Mouse (Mus musculus) embryonic facial prominence, embryonic 10.5 days (tissue): ENCODE data around the gene Haus6. TPM values are rescaled to one million over a fixed set of nuclear protein-coding genes. Genes with fewer than 3 reads are reported as not detected.

Source experiments
- DNase-seq: peaks from one replicate; pipeline ENCODE4 v3.0.0-alpha.2; 2017; ENCODE audit warnings: low spot score
- H3K27ac ChIP-seq: fragments of 300-500 bp; sonication (generic); replicated peaks from 2 replicates; pipeline ENCODE4 v1.5.1; 2016; ENCODE audit warnings: mild to moderate bottlenecking
- H3K27me3 ChIP-seq: fragments of 300-500 bp; sonication (generic); replicated peaks from 2 replicates; pipeline ENCODE4 v1.6.1; 2016; ENCODE audit warnings: low read depth, mild to moderate bottlenecking; ENCODE audit not compliant: poor library complexity, severe bottlenecking
- H3K36me3 ChIP-seq: fragments of 300-500 bp; sonication (generic); replicated peaks from 2 replicates; pipeline ENCODE4 v1.6.1; 2016; ENCODE audit warnings: mild to moderate bottlenecking, moderate library complexity
- H3K4me1 ChIP-seq: fragments of 300-500 bp; sonication (generic); 2 replicates; pipeline ENCODE4 v1.6.1; 2016
- H3K4me3 ChIP-seq: fragments of 300-500 bp; sonication (generic); 2 replicates; pipeline ENCODE4 v1.5.1; 2016; ENCODE audit warnings: mild to moderate bottlenecking, moderate library complexity
- H3K9me3 ChIP-seq: fragments of 300-500 bp; sonication (generic); 2 replicates; pipeline ENCODE4 v1.6.1; 2016; ENCODE audit warnings: mild to moderate bottlenecking
- WGBS: fragments of 180-500 bp; shearing (Covaris S2); methylation state at CpG from one replicate; pipeline ENCODE4 v1.1.7; 2016; 5-methylcytosine and 5-hydroxymethylcytosine counted together
- polyA plus RNA-seq: library from polyadenylated mRNA; unstranded; fragments of >200 nt; fragmentation: Nextera tagmentation; extraction: Ambion mirVana; gene quantifications from 2 replicates; pipeline ENCODE4 v1.2.1, GENCODE M21; 2016

Gene Haus6
- polyA plus RNA-seq, 1 experiment from 2014 or later: 31.7 TPM

DNA sequence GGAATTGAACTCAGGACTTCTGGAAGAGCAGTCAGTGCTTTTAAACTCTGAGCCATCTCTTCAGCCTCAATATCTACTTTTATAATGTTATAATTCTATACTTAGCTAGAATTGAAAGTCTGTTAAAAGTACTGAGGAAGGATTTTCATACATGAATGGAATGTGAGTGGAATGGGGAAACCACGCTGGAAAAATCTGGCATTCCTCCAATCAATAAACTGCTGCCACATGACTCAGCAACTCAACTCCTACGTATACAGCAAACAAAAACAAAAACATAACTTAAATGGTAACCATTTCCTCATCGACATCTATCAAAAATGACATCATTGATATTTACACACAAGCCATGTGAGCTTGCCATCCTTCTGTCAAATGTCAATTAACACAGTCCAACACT is 10.3 kb upstream of the Haus6 start:
- no peak overlapping the region for H3K4me3 ChIP-seq
- H3K36me3 ChIP-seq: no peaks in the 10 kb centered on the region
- no peak overlapping the region for H3K27ac ChIP-seq
- no peaks in the 10 kb centered on the region for H3K9me3 ChIP-seq
- 75% methylated on average over 3 of the region's 3 CpGs for WGBS
- no peaks in the 10 kb centered on the region for H3K4me1 ChIP-seq
- H3K27me3 ChIP-seq: no peaks in the 10 kb centered on the region
- DNase-seq: no peak

DNA sequence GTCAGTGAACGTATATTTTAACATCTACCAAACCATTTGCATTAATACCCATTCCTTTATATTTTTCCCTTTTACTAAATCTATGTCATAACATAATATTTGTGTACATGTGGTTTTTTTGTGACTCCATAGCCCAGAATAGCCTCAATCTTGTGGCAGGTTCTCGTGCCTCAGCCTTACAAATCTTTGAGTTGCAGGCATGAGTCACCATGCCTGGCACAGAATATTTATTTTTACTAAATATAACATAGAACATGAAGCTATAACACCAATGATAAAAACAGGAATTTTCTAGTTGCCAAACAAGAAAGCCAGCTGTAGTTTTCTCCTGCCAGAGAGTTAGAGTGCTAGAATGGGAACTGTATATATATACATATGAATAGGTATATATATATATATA is 8.7 kb upstream of the Haus6 start:
- DNase-seq: no peak
- Histone ChIP-seq H3K27me3 (no peaks in the 10 kb centered on the region), H3K4me3 (no peak overlapping the region), H3K27ac (no peak overlapping the region), H3K36me3 (no peaks in the 10 kb centered on the region), H3K4me1 (no peaks in the 10 kb centered on the region), H3K9me3 (no peaks in the 10 kb centered on the region)
- 75% methylated on average over 2 of the region's 2 CpGs for WGBS

DNA sequence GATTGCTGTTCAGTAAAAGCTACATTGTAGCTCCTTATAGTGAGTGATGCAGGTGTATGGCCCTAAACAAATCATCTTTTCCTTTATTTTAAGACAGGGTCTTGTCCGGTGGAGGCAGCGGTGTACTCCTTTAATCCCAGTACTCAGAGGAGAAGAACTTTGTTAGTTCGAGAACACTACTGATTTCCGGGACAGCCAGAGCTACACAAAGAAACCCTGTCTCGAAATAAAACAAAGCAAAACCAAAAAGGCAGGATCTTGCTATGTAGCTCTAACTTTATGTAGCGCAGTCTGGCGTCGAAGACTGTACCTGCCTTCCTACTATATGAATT is 400 bp upstream of the Haus6 start:
- no peaks in the 10 kb centered on the region for H3K9me3 ChIP-seq
- 43% methylated on average over 8 of the region's 8 CpGs for WGBS
- H3K4me3 ChIP-seq: peak overlapping the region; percentile 97
- H3K36me3 ChIP-seq: peaks cover 19% of the 10 kb centered on the region
- H3K27ac ChIP-seq: peak overlapping the region; percentile 91
- H3K4me1 ChIP-seq: peaks cover 10% of the 10 kb centered on the region
- DNase-seq: no peak
- no peaks in the 10 kb centered on the region for H3K27me3 ChIP-seq

DNA sequence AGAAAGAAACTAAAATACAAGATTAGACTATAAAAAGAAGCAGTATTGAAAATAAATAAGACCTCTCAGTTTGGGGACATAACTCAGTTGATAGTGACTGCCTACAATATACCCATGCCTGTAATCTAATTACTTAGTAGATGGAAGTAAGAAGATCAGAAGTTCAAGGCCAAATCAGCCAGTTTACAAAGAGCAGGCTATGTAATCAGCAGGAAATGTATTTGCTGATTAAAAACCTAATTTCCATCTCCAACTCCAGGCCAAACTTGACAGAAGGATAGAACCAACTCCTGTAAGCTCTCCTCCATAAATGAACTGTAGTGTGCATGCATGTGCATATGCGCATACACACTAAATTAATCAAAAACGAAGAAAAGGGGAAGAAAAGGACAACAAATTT is 20.6 kb downstream of the Haus6 start:
- Histone ChIP-seq H3K36me3 (peaks cover 91% of the 10 kb centered on the region), H3K4me3 (no peak overlapping the region), H3K9me3 (no peaks in the 10 kb centered on the region), H3K4me1 (no peaks in the 10 kb centered on the region), H3K27me3 (no peaks in the 10 kb centered on the region), H3K27ac (no peak overlapping the region)
- 93% methylated on average over 2 of the region's 2 CpGs for WGBS
- DNase-seq: no peak

DNA sequence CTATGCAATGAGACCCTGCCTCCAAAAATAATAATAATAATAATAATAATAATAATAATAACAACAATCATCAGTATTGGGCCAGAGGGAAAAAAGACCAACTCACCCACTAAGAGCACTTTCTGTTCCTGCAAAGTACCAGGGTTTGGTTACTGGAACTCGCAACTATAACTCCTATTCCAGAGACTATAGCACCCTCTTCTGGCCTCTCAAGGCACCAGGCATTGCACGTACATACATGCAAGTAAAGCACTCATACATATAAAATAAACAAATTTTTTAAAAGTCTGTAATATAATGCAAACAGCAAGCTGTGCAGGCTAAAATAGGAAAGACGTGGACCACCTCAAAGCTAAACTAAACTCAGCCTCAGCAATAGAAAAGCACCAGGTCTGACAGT is 23.6 kb downstream of the Haus6 start:
- no peaks in the 10 kb centered on the region for H3K27me3 ChIP-seq
- no peaks in the 10 kb centered on the region for H3K9me3 ChIP-seq
- H3K36me3 ChIP-seq: peaks cover 91% of the 10 kb centered on the region
- no peak overlapping the region for H3K4me3 ChIP-seq
- H3K27ac ChIP-seq: no peak overlapping the region
- DNase-seq: no peak
- no peaks in the 10 kb centered on the region for H3K4me1 ChIP-seq
- WGBS: 90% methylated on average over 3 of the region's 3 CpGs

DNA sequence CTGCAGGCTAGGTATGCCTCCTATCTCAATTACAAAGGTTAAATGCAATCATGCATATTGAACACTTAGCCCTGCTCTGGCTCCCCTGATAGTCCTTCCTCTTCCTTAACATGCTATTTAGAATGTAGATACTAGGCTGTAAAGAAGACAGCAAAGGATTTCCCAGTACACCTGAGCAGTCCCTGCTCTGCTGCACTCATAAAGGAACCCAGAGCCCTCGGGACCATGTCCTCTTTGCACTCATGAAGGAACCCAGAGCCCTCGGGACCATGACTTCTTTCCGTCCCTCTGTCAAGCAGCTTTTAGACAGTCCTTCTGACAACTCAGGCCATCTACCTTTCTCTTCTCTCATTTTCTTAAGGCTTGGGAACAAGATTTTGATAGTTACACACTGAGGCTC is 31.3 kb downstream of the Haus6 start:
- H3K27me3 ChIP-seq: no peaks in the 10 kb centered on the region
- no peaks in the 10 kb centered on the region for H3K9me3 ChIP-seq
- no peak overlapping the region for H3K27ac ChIP-seq
- peaks cover 17% of the 10 kb centered on the region for H3K4me1 ChIP-seq
- 86% methylated on average over 3 of the region's 3 CpGs for WGBS
- peaks cover 75% of the 10 kb centered on the region for H3K36me3 ChIP-seq
- no peak for DNase-seq
- no peak overlapping the region for H3K4me3 ChIP-seq

DNA sequence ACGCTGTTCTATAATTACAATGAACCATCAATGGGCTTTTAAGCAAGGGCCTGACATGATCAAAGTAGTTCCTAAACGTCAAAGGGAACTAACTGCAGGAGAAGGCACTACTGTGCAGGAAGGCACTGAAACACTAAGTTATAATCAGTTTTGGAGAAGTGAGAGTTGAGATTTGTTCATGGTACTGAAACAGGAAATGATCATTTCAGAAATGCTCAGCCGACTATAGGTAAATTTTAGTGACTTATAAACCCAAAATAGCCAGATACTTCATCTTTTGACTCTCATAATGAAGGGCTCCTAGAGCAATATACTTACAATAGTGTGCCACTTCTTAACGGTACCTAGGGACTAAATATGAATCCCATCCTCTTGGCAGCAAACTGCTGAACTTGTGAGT is 31.8 kb downstream of the Haus6 start:
- peaks cover 69% of the 10 kb centered on the region for H3K36me3 ChIP-seq
- H3K27me3 ChIP-seq: no peaks in the 10 kb centered on the region
- H3K4me1 ChIP-seq: peaks cover 17% of the 10 kb centered on the region
- no peak for DNase-seq
- no peaks in the 10 kb centered on the region for H3K9me3 ChIP-seq
- WGBS: 67% methylated on average over 4 of the region's 4 CpGs
- no peak overlapping the region for H3K4me3 ChIP-seq
- no peak overlapping the region for H3K27ac ChIP-seq

DNA sequence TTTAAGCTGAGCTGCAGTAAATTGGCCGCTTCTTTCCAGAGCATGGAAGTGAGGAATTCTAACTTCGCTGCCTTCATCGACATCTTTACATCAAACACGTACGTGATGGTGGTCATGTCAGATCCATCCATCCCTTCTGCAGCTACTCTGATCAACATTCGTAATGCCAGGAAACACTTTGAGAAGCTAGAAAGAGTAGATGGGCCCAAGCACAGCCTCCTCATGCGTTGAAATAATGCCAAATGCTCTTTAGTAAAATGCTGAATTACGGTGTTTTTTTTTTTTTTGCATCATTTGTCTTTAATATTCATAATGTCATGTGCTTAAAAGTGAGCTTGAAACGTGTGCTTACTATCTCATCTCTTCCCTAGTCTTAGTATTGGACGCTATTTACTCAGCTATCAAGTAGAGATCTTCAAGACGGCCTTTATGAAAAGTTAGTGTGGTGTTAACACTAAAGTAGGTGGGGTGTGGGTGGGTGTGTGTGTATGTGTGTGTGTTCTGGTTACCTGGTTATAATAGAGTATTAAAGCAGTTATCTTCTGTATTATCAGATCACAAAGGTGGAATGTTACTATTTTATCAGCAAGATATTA is 35.1 kb downstream of the Haus6 start:
- Histone ChIP-seq H3K27ac (peak overlapping the region; percentile 96), H3K9me3 (no peaks in the 10 kb centered on the region), H3K4me3 (peak overlapping the region; percentile 92), H3K4me1 (peaks cover 23% of the 10 kb centered on the region), H3K36me3 (peaks cover 40% of the 10 kb centered on the region), H3K27me3 (no peaks in the 10 kb centered on the region)
- WGBS: 12% methylated on average over 11 of the region's 11 CpGs
- DNase-seq: no peak

DNA sequence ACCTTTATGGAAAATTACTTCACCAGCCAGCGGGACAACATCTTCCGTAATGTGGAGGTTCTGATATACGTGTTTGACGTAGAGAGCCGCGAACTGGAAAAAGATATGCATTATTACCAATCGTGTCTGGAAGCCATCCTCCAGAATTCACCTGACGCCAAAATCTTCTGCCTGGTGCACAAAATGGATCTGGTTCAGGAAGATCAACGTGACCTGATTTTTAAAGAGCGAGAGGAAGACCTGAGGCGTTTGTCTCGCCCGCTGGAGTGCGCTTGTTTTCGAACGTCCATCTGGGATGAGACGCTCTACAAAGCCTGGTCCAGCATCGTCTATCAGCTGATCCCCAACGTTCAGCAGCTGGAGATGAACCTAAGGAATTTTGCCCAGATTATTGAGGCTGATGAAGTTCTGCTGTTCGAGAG is 35.7 kb downstream of the Haus6 start:
- Histone ChIP-seq H3K36me3 (peaks cover 36% of the 10 kb centered on the region), H3K4me1 (peaks cover 23% of the 10 kb centered on the region), H3K27me3 (no peaks in the 10 kb centered on the region), H3K9me3 (no peaks in the 10 kb centered on the region), H3K27ac (peak overlapping the region; percentile 96), H3K4me3 (peak overlapping the region; percentile 92)
- DNase-seq: peak; percentile 48
- under 1% methylated on average over 20 of the region's 20 CpGs for WGBS

DNA sequence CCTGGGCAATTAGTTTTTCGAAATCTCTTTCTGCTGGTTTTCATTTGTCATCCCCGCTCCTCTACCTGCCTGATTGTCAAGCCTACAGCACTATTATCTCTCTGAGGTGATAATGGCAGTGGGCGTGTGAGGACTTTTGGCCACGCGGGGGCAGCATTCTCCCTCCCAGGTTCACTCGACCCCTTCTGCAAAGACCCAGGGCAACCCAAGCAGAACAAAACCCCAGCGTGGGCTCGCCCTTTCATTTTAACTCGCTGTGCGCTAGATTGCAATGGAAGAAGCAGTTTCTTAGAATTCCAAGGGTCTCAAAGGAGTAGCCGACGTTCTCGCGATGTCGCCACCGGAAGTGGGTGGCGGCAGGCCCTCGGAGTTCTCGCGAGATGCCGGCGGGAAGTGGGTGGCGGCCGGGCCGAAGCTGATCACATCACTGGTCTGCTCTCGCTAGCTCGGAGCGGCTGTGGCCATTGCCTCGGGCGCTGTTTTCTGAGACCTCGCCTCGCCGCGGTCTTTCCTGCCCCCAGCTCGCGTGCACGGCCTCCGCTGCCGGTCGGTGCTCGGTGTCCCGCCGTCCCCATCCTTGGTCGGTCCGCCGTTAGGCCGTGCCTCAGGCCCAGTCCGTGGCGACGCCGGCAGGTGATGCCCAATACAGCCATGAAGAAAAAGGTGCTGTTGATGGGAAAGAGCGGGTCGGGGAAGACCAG is 36.4 kb downstream of the Haus6 start, which contains the start of gene Rraga:
Rraga (plus strand) TSS at position 386 of the 701 bp plus-strand sequence.
- peak within 1 kb of the TSS; percentile 92 for H3K4me3 ChIP-seq
- H3K36me3 ChIP-seq: peaks cover 29% of the 10 kb centered on the region
- DNase-seq: peak; percentile 97
- H3K9me3 ChIP-seq: no peaks in the 10 kb centered on the region
- no peaks in the 10 kb centered on the region for H3K27me3 ChIP-seq
- H3K4me1 ChIP-seq: peaks cover 23% of the 10 kb centered on the region
- H3K27ac ChIP-seq: peak within 1 kb of the TSS; percentile 96
- WGBS: under 1% methylated on average over 53 of the region's 53 CpGs

DNA sequence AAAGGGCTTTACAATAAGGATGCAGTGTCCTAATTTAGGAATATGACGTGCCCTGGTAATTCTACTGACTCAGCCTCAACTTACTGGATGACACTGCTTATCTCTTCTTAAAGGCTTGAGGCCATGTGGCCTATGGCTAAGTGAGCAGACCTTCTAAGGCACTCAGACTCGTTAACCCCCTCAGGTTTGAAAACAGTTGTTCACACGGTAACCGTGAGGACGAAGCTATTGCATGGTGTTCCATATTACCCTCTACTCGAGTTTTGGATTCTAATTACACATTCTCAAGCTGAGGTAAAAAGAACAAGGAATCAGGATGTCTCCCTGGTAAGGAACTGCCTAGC is 36.9 kb downstream of the Haus6 start:
- H3K9me3 ChIP-seq: no peaks in the 10 kb centered on the region
- 25% methylated on average over 6 of the region's 6 CpGs for WGBS

DNA sequence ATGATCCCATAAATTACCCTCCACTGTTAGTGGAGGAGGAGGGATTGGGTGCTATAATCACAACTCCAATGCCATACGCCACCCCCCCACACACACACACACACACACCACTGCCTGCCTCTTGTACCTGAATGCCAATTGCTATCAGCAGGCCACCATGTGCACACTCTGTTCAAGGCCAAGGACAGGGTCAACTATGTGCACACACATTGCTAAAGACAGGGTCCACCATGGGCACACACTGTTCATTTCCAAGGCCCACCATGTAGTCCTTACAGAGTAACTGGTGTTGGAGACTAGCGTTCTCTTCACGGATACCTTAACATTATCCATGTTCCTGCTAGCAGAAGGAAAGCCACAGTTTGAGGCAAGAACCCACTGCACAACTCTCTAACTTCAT is 50.8 kb downstream of the Haus6 start:
- Histone ChIP-seq H3K4me1 (no peaks in the 10 kb centered on the region), H3K27me3 (no peaks in the 10 kb centered on the region), H3K27ac (no peak overlapping the region), H3K4me3 (no peak overlapping the region), H3K36me3 (no peaks in the 10 kb centered on the region), H3K9me3 (no peaks in the 10 kb centered on the region)
- DNase-seq: no peak
- WGBS: over 99% methylated on average over 3 of the region's 3 CpGs

More for the DNA sequence above, 36.9 kb downstream of the Haus6 start:
- H3K27ac ChIP-seq: peak overlapping the region; percentile 96
- H3K36me3 ChIP-seq: peaks cover 24% of the 10 kb centered on the region
- no peaks in the 10 kb centered on the region for H3K27me3 ChIP-seq
- no peak for DNase-seq
- H3K4me1 ChIP-seq: peaks cover 23% of the 10 kb centered on the region
- H3K4me3 ChIP-seq: peak overlapping the region; percentile 92

DNA sequence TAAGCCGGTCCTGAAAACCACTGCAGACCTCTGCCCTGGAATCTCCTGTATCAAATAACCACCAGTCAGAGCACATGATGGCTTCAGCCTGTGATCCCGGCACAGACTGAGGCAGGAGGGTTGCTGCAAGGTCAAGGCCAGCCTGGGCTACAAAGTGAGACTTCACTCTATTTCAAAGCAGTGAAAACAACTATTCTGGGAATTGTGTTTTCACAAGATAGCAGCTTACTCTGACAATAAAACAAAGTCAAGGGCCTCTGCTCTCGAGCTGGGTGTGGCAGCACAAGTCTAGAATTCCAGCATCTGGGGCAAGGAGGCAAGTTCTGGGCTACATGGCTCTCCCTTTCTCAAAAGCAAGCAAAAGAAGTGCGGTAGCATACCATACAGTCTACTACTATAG is 52.8 kb downstream of the Haus6 start:
- Histone ChIP-seq H3K27ac (no peak overlapping the region), H3K4me1 (no peaks in the 10 kb centered on the region), H3K9me3 (no peaks in the 10 kb centered on the region), H3K4me3 (no peak overlapping the region), H3K27me3 (no peaks in the 10 kb centered on the region), H3K36me3 (no peaks in the 10 kb centered on the region)
- no peak for DNase-seq
- WGBS: 68% methylated on average over 4 of the region's 4 CpGs
